Mouse (Mus musculus) hindbrain, embryonic 16.5 days (tissue): Measurements from ENCODE around the gene Coa3. TPM values are rescaled to one million over a fixed set of nuclear protein-coding genes. Genes with fewer than 3 reads are reported as not detected.

Source experiments
- ATAC-seq: fragments of 200-750 bp; cut with Nextera tagmentation; 2 replicates; pipeline ENCODE4 v1.8.0; 2017; ENCODE audit warnings: moderate TSS enrichment, moderate library complexity
- H3K27ac ChIP-seq: fragments of 300-500 bp; sonication (generic); 2 replicates; pipeline ENCODE4 v1.5.1; 2014; ENCODE audit warnings: low read depth, mild to moderate bottlenecking, control low read depth, low read length, moderate library complexity
- H3K27me3 ChIP-seq: fragments of 300-500 bp; sonication (generic); replicated peaks from 2 replicates; pipeline ENCODE4 v1.6.1; 2014; ENCODE audit warnings: low read length; ENCODE audit not compliant: control insufficient read depth, insufficient read depth
- H3K36me3 ChIP-seq: fragments of 300-500 bp; sonication (generic); 2 replicates; pipeline ENCODE4 v1.6.1; 2014; ENCODE audit warnings: mild to moderate bottlenecking, low read length, moderate library complexity, mixed read lengths; ENCODE audit not compliant: control insufficient read depth, insufficient read depth
- H3K4me1 ChIP-seq: fragments of 300-500 bp; sonication (generic); 2 replicates; pipeline ENCODE4 v1.6.1; 2014; ENCODE audit warnings: low read depth, low read length; ENCODE audit not compliant: control insufficient read depth, insufficient read depth
- H3K4me2 ChIP-seq: fragments of 300-500 bp; sonication (generic); 2 replicates; pipeline ENCODE4 v1.6.1; 2014; ENCODE audit warnings: mild to moderate bottlenecking, low read length, control low read depth, moderate library complexity
- H3K4me3 ChIP-seq: fragments of 300-500 bp; sonication (generic); 2 replicates; pipeline ENCODE4 v1.5.1; 2014; ENCODE audit warnings: mild to moderate bottlenecking, low read length, control low read depth, moderate library complexity
- H3K9ac ChIP-seq: fragments of 300-500 bp; sonication (generic); 2 replicates; pipeline ENCODE4 v1.6.1; 2014; ENCODE audit warnings: low read depth, mild to moderate bottlenecking, control low read depth, low read length, moderate library complexity
- H3K9me3 ChIP-seq: fragments of 300-500 bp; sonication (generic); 2 replicates; pipeline ENCODE4 v1.6.1; 2014; ENCODE audit warnings: mild to moderate bottlenecking, low read length, moderate library complexity; ENCODE audit not compliant: control insufficient read depth
- WGBS: fragments of 180-500 bp; shearing (Covaris S2); extraction: QIAGEN DNeasy Blood & Tissue Kit; methylation state at CpG from one replicate; pipeline ENCODE4 v1.1.7; 2014; 5-methylcytosine and 5-hydroxymethylcytosine counted together
- polyA plus RNA-seq: library from polyadenylated mRNA; unstranded; fragments of >200 nt; fragmentation: Nextera tagmentation; extraction: Ambion mirVana; gene quantifications from 2 replicates; pipeline ENCODE4 v1.2.1, GENCODE M21; 2015

The Coa3 gene
- polyA plus RNA-seq, 1 experiment from 2014 or later: 232 TPM

- 0 out of 2 replicates have a peak, but pooled peaks have one; percentile 11 for ATAC-seq
- peaks cover 15% of the 10 kb centered on the region for H3K4me1 ChIP-seq
- H3K27me3 ChIP-seq: no peaks in the 10 kb centered on the region
- peak overlapping the region; percentile 98 for H3K4me2 ChIP-seq
- peaks cover 5% of the 10 kb centered on the region; the same call in 1 of the 2 replicates for H3K36me3 ChIP-seq
- H3K9ac ChIP-seq: peak overlapping the region; percentile 73
- 84% methylated on average over 8 of the region's 8 CpGs for WGBS
- peak overlapping the region; percentile 83 for H3K27ac ChIP-seq
- no peaks in the 10 kb centered on the region for H3K9me3 ChIP-seq
- peak overlapping the region; percentile 59 for H3K4me3 ChIP-seq
Observed at GRCm38 (mm10) chr11:101315082-101315650, 36.3 kb upstream of the Coa3 start.

- Histone ChIP-seq H3K27ac (no peak overlapping the region), H3K4me2 (no peak overlapping the region), H3K4me3 (no peak overlapping the region), H3K4me1 (peaks cover 15% of the 10 kb centered on the region), H3K36me3 (peaks cover 2% of the 10 kb centered on the region; the same call in 1 of the 2 replicates), H3K27me3 (no peaks in the 10 kb centered on the region), H3K9ac (no peak overlapping the region), H3K9me3 (no peaks in the 10 kb centered on the region)
- 90% methylated on average over 1 of the region's 1 CpGs for WGBS
- ATAC-seq: no peak
Observed at GRCm38 (mm10) chr11:101314567-101314966, 35.7 kb upstream of the Coa3 start.

GRCm38 (mm10) chr11:101312150-101312549, 33.2 kb upstream of the Coa3 start:
- Histone ChIP-seq H3K36me3 (no peaks in the 10 kb centered on the region), H3K4me1 (peaks cover 8% of the 10 kb centered on the region), H3K9me3 (no peaks in the 10 kb centered on the region), H3K27me3 (no peaks in the 10 kb centered on the region), H3K4me2 (no peak overlapping the region), H3K4me3 (no peak overlapping the region), H3K9ac (no peak overlapping the region), H3K27ac (no peak overlapping the region)
- no peak for ATAC-seq
- WGBS: 71% methylated on average over 3 of the region's 3 CpGs

- no peak for ATAC-seq
- Histone ChIP-seq H3K9me3 (no peaks in the 10 kb centered on the region), H3K4me2 (no peak overlapping the region), H3K36me3 (no peaks in the 10 kb centered on the region), H3K9ac (no peak overlapping the region), H3K4me1 (peaks cover 2% of the 10 kb centered on the region; the same call in 1 of the 2 replicates), H3K27ac (no peak overlapping the region), H3K4me3 (no peak overlapping the region), H3K27me3 (no peaks in the 10 kb centered on the region; the same call in 1 of the 2 replicates)
- WGBS: 87% methylated on average over 3 of the region's 3 CpGs
Observed at GRCm38 (mm10) chr11:101311083-101311482, 32.2 kb upstream of the Coa3 start.

- Histone ChIP-seq H3K4me2 (no peak overlapping the region), H3K4me3 (no peak overlapping the region), H3K36me3 (no peaks in the 10 kb centered on the region), H3K9ac (no peak overlapping the region), H3K27ac (no peak overlapping the region), H3K27me3 (no peaks in the 10 kb centered on the region; the same call in 1 of the 2 replicates), H3K9me3 (no peaks in the 10 kb centered on the region), H3K4me1 (no peaks in the 10 kb centered on the region)
- WGBS: 39% methylated on average over 5 of the region's 5 CpGs
- no peak for ATAC-seq
Observed at GRCm38 (mm10) chr11:101307744-101308143, 28.8 kb upstream of the Coa3 start.

- H3K9me3 ChIP-seq: no peaks in the 10 kb centered on the region
- peak within 1 kb of the TSS; percentile 80 for H3K27ac ChIP-seq
- H3K36me3 ChIP-seq: peaks cover 4% of the 10 kb centered on the region; the same call in 1 of the 2 replicates
- peak within 1 kb of the TSS; percentile 90 for H3K9ac ChIP-seq
- peak; percentile 98 for ATAC-seq
- peak within 1 kb of the TSS; percentile 99 for H3K4me2 ChIP-seq
- peak within 1 kb of the TSS; percentile 97 for H3K4me3 ChIP-seq
- WGBS: 7% methylated on average over 39 of the region's 39 CpGs
- peaks cover 16% of the 10 kb centered on the region for H3K4me1 ChIP-seq
- H3K27me3 ChIP-seq: no peaks in the 10 kb centered on the region; the same call in 1 of the 2 replicates
Observed at GRCm38 (mm10) chr11:101302004-101302798, 23.3 kb upstream of the Coa3 start, which contains the start of gene Becn1. Gene Becn1 (minus strand): TSS chr11:101302286.

- no peaks in the 10 kb centered on the region for H3K27me3 ChIP-seq
- H3K27ac ChIP-seq: peak overlapping the region; percentile 80
- no peak; the same call in 1 of the 2 replicates for ATAC-seq
- peaks cover 16% of the 10 kb centered on the region for H3K4me1 ChIP-seq
- WGBS: 13% methylated on average over 26 of the region's 26 CpGs
- H3K9ac ChIP-seq: peak overlapping the region; percentile 90
- H3K4me2 ChIP-seq: peak overlapping the region; percentile 99
- peaks cover 4% of the 10 kb centered on the region; the same call in 1 of the 2 replicates for H3K36me3 ChIP-seq
- H3K4me3 ChIP-seq: peak overlapping the region; percentile 97
- H3K9me3 ChIP-seq: no peaks in the 10 kb centered on the region
Observed at GRCm38 (mm10) chr11:101301299-101302003, 22.5 kb upstream of the Coa3 start.

GRCm38 (mm10) chr11:101300881-101301280, 22.0 kb upstream of the Coa3 start:
- no peak overlapping the region for H3K27ac ChIP-seq
- peak overlapping the region; percentile 99 for H3K4me2 ChIP-seq
- peak overlapping the region; percentile 97 for H3K4me3 ChIP-seq
- 65% methylated on average over 7 of the region's 7 CpGs for WGBS
- ATAC-seq: no peak
- peak overlapping the region; percentile 90 for H3K9ac ChIP-seq
- H3K4me1 ChIP-seq: peaks cover 16% of the 10 kb centered on the region
- H3K36me3 ChIP-seq: peaks cover 4% of the 10 kb centered on the region; the same call in 1 of the 2 replicates
- no peaks in the 10 kb centered on the region for H3K27me3 ChIP-seq
- no peaks in the 10 kb centered on the region for H3K9me3 ChIP-seq
